ENCODE assay signal across 18 mouse cellular contexts in genomic region chr7:79557728-79558221, GRCm38 (mm10). TPM values are rescaled to one million over a fixed set of nuclear protein-coding genes. Genes with fewer than 3 reads are reported as not detected.
A peak's percentile ranks its signal among the peaks of the same experiment; 100 is the strongest.
DNase-seq lines count a peak whose midpoint lies in the region; ATAC-seq and TF ChIP-seq lines count a peak whose summit lies in the region.
"Had no signal": no experiment of that assay in that cellular context is flagged by ENCODE, and none has a peak within 500 bp of the region (broad histone marks: within the 10 kb centered on the region; RNA-seq: fewer than 3 reads in every experiment).

No protein-coding gene starts in this region.

- no peak overlapping the region for H3K27ac ChIP-seq in hindbrain, embryonic 11.5 days (ENCODE audit: low read depth, low read length)
- no peak overlapping the region for H3K27ac ChIP-seq in midbrain, embryonic 15.5 days
- H3K27ac ChIP-seq: embryonic facial prominence, embryonic 13.5 days; heart, embryonic 13.5 days; intestine, embryonic 15.5 days; liver, embryonic 12.5 days; stomach, embryonic 15.5 days had no signal

- no peaks in the 10 kb centered on the region; the same call in 1 of the 2 replicates for H3K9me3 ChIP-seq in E14TG2a.4 (ENCODE audit: low read length)
- H3K9me3 ChIP-seq in hindbrain, embryonic 11.5 days (ENCODE audit: control insufficient read depth, low read length), result no peaks in the 10 kb centered on the region
- no peaks in the 10 kb centered on the region for H3K9me3 ChIP-seq in midbrain, embryonic 15.5 days
- H3K9me3 ChIP-seq: embryonic facial prominence, embryonic 13.5 days; heart, embryonic 13.5 days; intestine, embryonic 15.5 days; liver, embryonic 12.5 days; stomach, embryonic 15.5 days had no signal

- H3K4me3 ChIP-seq in E14TG2a.4 (replicated peaks; ENCODE audit: low read length), result 0 out of 2 replicates have a peak overlapping the region, but pooled peaks have one; percentile 26
- H3K4me3 ChIP-seq in hindbrain, embryonic 11.5 days (ENCODE audit: low read depth, low read length), result no peak overlapping the region
- no peak overlapping the region for H3K4me3 ChIP-seq in midbrain, embryonic 15.5 days
- H3K4me3 ChIP-seq: embryonic facial prominence, embryonic 13.5 days; heart, embryonic 13.5 days; intestine, embryonic 15.5 days; liver, embryonic 12.5 days; stomach, embryonic 15.5 days had no signal

- 6% methylated on average over 8 of the region's 8 CpGs for WGBS in hindbrain, embryonic 11.5 days
- 5% methylated on average over 8 of the region's 8 CpGs for WGBS in midbrain, embryonic 15.5 days

- no peak overlapping the region for H3K9ac ChIP-seq in hindbrain, embryonic 11.5 days (ENCODE audit: low read depth, low read length)
- H3K9ac ChIP-seq in midbrain, embryonic 15.5 days, result no peak overlapping the region
- H3K9ac ChIP-seq: embryonic facial prominence, embryonic 13.5 days; heart, embryonic 13.5 days; intestine, embryonic 15.5 days; liver, embryonic 12.5 days; stomach, embryonic 15.5 days had no signal

- DNase-seq in Muller cell, postnatal 12 days (ENCODE audit: inconsistent ontology term), result peak; percentile 36
- DNase-seq in hindbrain, embryonic 11.5 days (ENCODE audit: low spot score), result peak; percentile 41
- no peak for DNase-seq in adrenal gland, adult (ENCODE audit: inconsistent age in 2 of 2, low spot score in 1 of 2)
- no peak for DNase-seq in left cerebral cortex, postnatal 14 days (ENCODE audit: low spot score in 2 of 2)
- DNase-seq: adrenal gland, postnatal 36 days; cerebellum, adult 11-12 months; kidney, postnatal 4 days; lung, postnatal 14 days; right cerebral cortex, postnatal 4 days had no signal

- peaks cover 90% of the 10 kb centered on the region for H3K27me3 ChIP-seq in E14TG2a.4 (ENCODE audit: insufficient read depth, low read length)
- H3K27me3 ChIP-seq in hindbrain, embryonic 11.5 days (ENCODE audit: control insufficient read depth, insufficient read depth, low read length), result peaks cover 44% of the 10 kb centered on the region
- H3K27me3 ChIP-seq in midbrain, embryonic 15.5 days (replicated peaks), result peaks cover 41% of the 10 kb centered on the region

- H3K4me2 ChIP-seq in hindbrain, embryonic 11.5 days (replicated peaks; ENCODE audit: low read depth, low read length), result no peak overlapping the region
- H3K4me2 ChIP-seq in midbrain, embryonic 15.5 days, result no peak overlapping the region
- H3K4me2 ChIP-seq: embryonic facial prominence, embryonic 13.5 days; heart, embryonic 13.5 days; intestine, embryonic 15.5 days; liver, embryonic 12.5 days; stomach, embryonic 15.5 days had no signal

- H3K4me1 ChIP-seq in E14TG2a.4 (replicated peaks; ENCODE audit: low read depth, low read length), result peaks cover 43% of the 10 kb centered on the region
- H3K4me1 ChIP-seq in hindbrain, embryonic 11.5 days (replicated peaks; ENCODE audit: control insufficient read depth, insufficient read depth, low read length), result peaks cover 10% of the 10 kb centered on the region
- H3K4me1 ChIP-seq in midbrain, embryonic 15.5 days, result peaks cover 8% of the 10 kb centered on the region; the same call in 1 of the 2 replicates
- H3K4me1 ChIP-seq: heart, embryonic 13.5 days; intestine, embryonic 15.5 days; liver, embryonic 12.5 days; stomach, embryonic 15.5 days had no signal

- TF ChIP-seq CTCF in E14TG2a.4 (conservative IDR thresholded peaks at IDR 0.05; ENCODE audit: low read length), result peak; percentile 21; the same call in 1 of the 2 replicates

- intact Hi-C loops in left cerebral cortex, postnatal 14 days (cut with DNase I), result no loop called here

- no peaks in the 10 kb centered on the region for H3K36me3 ChIP-seq in E14TG2a.4 (ENCODE audit: insufficient read depth, low read length)
- no peaks in the 10 kb centered on the region for H3K36me3 ChIP-seq in hindbrain, embryonic 11.5 days (ENCODE audit: control insufficient read depth, insufficient read depth, low read length)
- H3K36me3 ChIP-seq in midbrain, embryonic 15.5 days (replicated peaks), result no peaks in the 10 kb centered on the region
- H3K36me3 ChIP-seq: embryonic facial prominence, embryonic 13.5 days; heart, embryonic 13.5 days; intestine, embryonic 15.5 days; liver, embryonic 12.5 days; stomach, embryonic 15.5 days had no signal

- ATAC-seq in hindbrain, embryonic 11.5 days (ENCODE audit: low FRiP score), result peak; percentile 49
- ATAC-seq in midbrain, embryonic 15.5 days (replicated peaks), result peak; percentile 73; the same call in 1 of the 2 replicates
- no peak for ATAC-seq in erythroblast, adult 5-6 weeks (replicated peaks; ENCODE audit: low FRiP score, poor library complexity, severe bottlenecking)
- ATAC-seq: intestine, embryonic 15.5 days; liver, embryonic 12.5 days had no signal

RNA-seq across cellular contexts. Expression of gene Rhcg, which starts 59.7 kb away (rescaled TPM):
- polyA plus RNA-seq in hindbrain, embryonic 11.5 days (2014; fragmentation: Nextera tagmentation; extraction: Ambion mirVana), result 1.4 and 2.7 TPM in 2 replicates
- 1.9 and 2.1 TPM in 2 replicates for polyA plus RNA-seq in midbrain, embryonic 15.5 days (2015; fragmentation: Nextera tagmentation; extraction: Ambion mirVana)
- total RNA-seq in left cerebral cortex, postnatal 14 days (2021), result 1 to 10 TPM; 1.7 to 3.0 TPM
- 0.42 TPM in 1 of 2 replicates, not detected in the other for total RNA-seq in erythroblast, adult 5-6 weeks (2015; ENCODE audit: low replicate concordance)
- total RNA-seq in erythroblast, adult 5-6 weeks (2017; ENCODE audit: low replicate concordance), result 0.26 TPM in 1 of 2 replicates, not detected in the other
- total RNA-seq: CH12.LX had no signal
- polyA plus RNA-seq: heart, embryonic 13.5 days; intestine, embryonic 15.5 days; liver, embryonic 12.5 days had no signal

Comparison
In these comparisons a context has a peak if more than half of its experiments do, and no peak if none do; other contexts are left out.
1. DNase-seq: peak in Muller cell, postnatal 12 days (single experiment) and hindbrain, embryonic 11.5 days (single experiment); none in adrenal gland, adult (0 of 2) and left cerebral cortex, postnatal 14 days (0 of 2).